Mouse (Mus musculus) CD8-positive naive resting alpha-beta T cell, adult 2 months (primary cell): ENCODE data around the gene Rpa1.
"Not testable (repeated sequence)": the region's sequence is repeated elsewhere in the genome, so short reads cannot be mapped to it uniquely, and the experiment has no call there.

Experiments
- DNase-seq, 2 experiments: peaks; one replicate each; pipeline ENCODE4 v3.0.0; 2022; ENCODE audit warnings: low read depth in 2 of 2, low spot score in 2 of 2

The Rpa1 gene

GRCm38 (mm10) chr11:75287940-75288339 lies 60.2 kb downstream of the Rpa1 start:
- no peak for DNase-seq

GRCm38 (mm10) chr11:75286868-75287267 lies 61.3 kb downstream of the Rpa1 start:
- DNase-seq: no peak

- no peak for DNase-seq
Observed at GRCm38 (mm10) chr11:75285893-75286467, 62.1 kb downstream of the Rpa1 start.

- not testable (repeated sequence) for DNase-seq
Observed at GRCm38 (mm10) chr11:75283784-75284183, 64.3 kb downstream of the Rpa1 start.

GRCm38 (mm10) chr11:75282496-75283120 lies 65.5 kb downstream of the Rpa1 start:
- peak; percentile 76 to 84 for DNase-seq

GRCm38 (mm10) chr11:75281380-75282256 lies 66.5 kb downstream of the Rpa1 start:
- DNase-seq: no peak

GRCm38 (mm10) chr11:75280435-75281001 lies 67.6 kb downstream of the Rpa1 start:
- DNase-seq: no peak

GRCm38 (mm10) chr11:75280066-75280410 lies 68.1 kb downstream of the Rpa1 start:
- DNase-seq: no peak

- peak in 1 of 2 experiments; percentile 34 for DNase-seq
Observed at GRCm38 (mm10) chr11:75279342-75280065, 68.6 kb downstream of the Rpa1 start.

GRCm38 (mm10) chr11:75279013-75279341 lies 69.1 kb downstream of the Rpa1 start:
- no peak for DNase-seq

- no peak for DNase-seq
Observed at GRCm38 (mm10) chr11:75278115-75278514, 70.0 kb downstream of the Rpa1 start.

GRCm38 (mm10) chr11:75275035-75275434 lies 73.1 kb downstream of the Rpa1 start:
- DNase-seq: no peak

GRCm38 (mm10) chr11:75273466-75273865 lies 74.7 kb downstream of the Rpa1 start:
- DNase-seq: no peak

GRCm38 (mm10) chr11:75270985-75271434 lies 77.1 kb downstream of the Rpa1 start:
- DNase-seq: no peak

- DNase-seq: no peak
Observed at GRCm38 (mm10) chr11:75270276-75270984, 77.7 kb downstream of the Rpa1 start.

GRCm38 (mm10) chr11:75269213-75269612 lies 78.9 kb downstream of the Rpa1 start:
- no peak for DNase-seq

- DNase-seq: no peak
Observed at GRCm38 (mm10) chr11:75268492-75268891, 79.6 kb downstream of the Rpa1 start.

GRCm38 (mm10) chr11:75267826-75268281 lies 80.3 kb downstream of the Rpa1 start:
- DNase-seq: no peak

GRCm38 (mm10) chr11:75265545-75265944 lies 82.6 kb downstream of the Rpa1 start:
- no peak for DNase-seq

GRCm38 (mm10) chr11:75264550-75264949 lies 83.6 kb downstream of the Rpa1 start:
- DNase-seq: no peak

GRCm38 (mm10) chr11:75263964-75264312 lies 84.2 kb downstream of the Rpa1 start:
- no peak for DNase-seq
